Mouse (Mus musculus) neural tube, embryonic 14.5 days (tissue): ENCODE measurements around the gene Golga4. TPM values are rescaled to one million over a fixed set of nuclear protein-coding genes. Genes with fewer than 3 reads are reported as not detected.
A peak's percentile ranks its signal among the peaks of the same experiment; 100 is the strongest.
"Not testable (repeated sequence)": the region's sequence is repeated elsewhere in the genome, so short reads cannot be mapped to it uniquely, and the experiment has no call there.

Experiments used
- ATAC-seq: fragments of 200-750 bp; cut with Nextera tagmentation; 2 replicates; pipeline ENCODE4 v1.8.0; 2017; ENCODE audit warnings: low read depth, mild to moderate bottlenecking, moderate TSS enrichment, moderate library complexity
- H3K27ac ChIP-seq: fragments of 300-500 bp; sonication (generic); 2 replicates; pipeline ENCODE4 v1.5.1; 2014; ENCODE audit warnings: low read depth, mild to moderate bottlenecking, control low read depth, low read length, moderate library complexity, mixed read lengths
- H3K27me3 ChIP-seq: fragments of 300-500 bp; sonication (generic); 2 replicates; pipeline ENCODE4 v1.6.1; 2014; ENCODE audit warnings: low read length; ENCODE audit not compliant: control insufficient read depth, insufficient read depth
- H3K36me3 ChIP-seq: fragments of 300-500 bp; sonication (generic); 2 replicates; pipeline ENCODE4 v1.6.1; 2014; ENCODE audit warnings: low read length, mixed read lengths; ENCODE audit not compliant: control insufficient read depth, insufficient read depth
- H3K4me1 ChIP-seq: fragments of 300-500 bp; sonication (generic); 2 replicates; pipeline ENCODE4 v1.6.1; 2014; ENCODE audit warnings: low read length; ENCODE audit not compliant: control insufficient read depth, insufficient read depth
- H3K4me2 ChIP-seq: fragments of 300-500 bp; sonication (generic); 2 replicates; pipeline ENCODE4 v1.6.1; 2014; ENCODE audit warnings: mild to moderate bottlenecking, low read depth, low read length, control low read depth
- H3K4me3 ChIP-seq: fragments of 300-500 bp; sonication (generic); 2 replicates; pipeline ENCODE4 v1.5.1; 2014; ENCODE audit warnings: low read depth, low read length, control low read depth, mixed read lengths
- H3K9ac ChIP-seq: fragments of 300-500 bp; sonication (generic); replicated peaks from 2 replicates; pipeline ENCODE4 v1.6.1; 2014; ENCODE audit warnings: low read depth, mild to moderate bottlenecking, control low read depth, low read length, mixed read lengths
- H3K9me3 ChIP-seq: fragments of 300-500 bp; sonication (generic); 2 replicates; pipeline ENCODE4 v1.6.1; 2016; ENCODE audit warnings: low read length; ENCODE audit not compliant: control insufficient read depth
- WGBS: fragments of 180-500 bp; shearing (Covaris S2); extraction: QIAGEN DNeasy Blood & Tissue Kit; methylation state at CpG from one replicate; pipeline ENCODE4 v1.1.7; 2014; 5-methylcytosine and 5-hydroxymethylcytosine counted together
- polyA plus RNA-seq: library from polyadenylated mRNA; unstranded; fragments of >200 nt; fragmentation: Nextera tagmentation; extraction: Ambion mirVana; gene quantifications from 2 replicates; pipeline ENCODE4 v1.2.1, GENCODE M21; 2014

Gene Golga4
- polyA plus RNA-seq, 1 experiment from 2014 or later = 53.8 TPM

- no peaks in the 10 kb centered on the region for H3K9me3 ChIP-seq
- 95% methylated on average over 7 of the region's 7 CpGs for WGBS
- no peaks in the 10 kb centered on the region for H3K36me3 ChIP-seq
- ATAC-seq = no peak
- H3K4me3 ChIP-seq = no peak overlapping the region
- no peak overlapping the region for H3K27ac ChIP-seq
- H3K4me2 ChIP-seq = no peak overlapping the region
- H3K27me3 ChIP-seq = no peaks in the 10 kb centered on the region
- no peak overlapping the region for H3K9ac ChIP-seq
- H3K4me1 ChIP-seq = no peaks in the 10 kb centered on the region
Measured at GRCm38 (mm10) chr9:118596767-118597166, 90.7 kb downstream of the Golga4 start.

DNA sequence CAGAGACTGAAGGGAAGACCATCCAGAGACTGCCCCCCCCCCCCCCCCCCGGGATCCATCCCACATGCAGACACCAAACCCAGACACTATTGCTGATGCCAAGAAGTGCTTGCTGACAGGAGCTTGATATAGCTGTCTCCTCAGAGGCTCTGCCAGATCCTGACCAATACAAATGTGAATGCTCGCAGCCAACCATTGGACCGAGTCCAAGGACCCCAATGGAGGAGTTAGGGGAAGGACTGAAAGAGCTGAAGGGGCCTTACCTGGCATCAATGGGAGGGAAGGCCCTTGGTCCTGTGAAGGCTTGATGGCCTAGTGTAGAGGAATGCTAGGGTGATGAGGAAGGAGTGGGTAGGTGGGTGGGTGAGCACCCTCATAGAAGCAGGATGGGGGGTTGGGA, 94.3 kb downstream of the Golga4 start:
- H3K9me3 ChIP-seq, H3K9ac ChIP-seq, H3K4me2 ChIP-seq, H3K27ac ChIP-seq, ATAC-seq, H3K4me3 ChIP-seq, H3K27me3 ChIP-seq, H3K36me3 ChIP-seq, H3K4me1 ChIP-seq: not testable (repeated sequence)
- WGBS = 85% methylated on average over 3 of the region's 3 CpGs

DNA sequence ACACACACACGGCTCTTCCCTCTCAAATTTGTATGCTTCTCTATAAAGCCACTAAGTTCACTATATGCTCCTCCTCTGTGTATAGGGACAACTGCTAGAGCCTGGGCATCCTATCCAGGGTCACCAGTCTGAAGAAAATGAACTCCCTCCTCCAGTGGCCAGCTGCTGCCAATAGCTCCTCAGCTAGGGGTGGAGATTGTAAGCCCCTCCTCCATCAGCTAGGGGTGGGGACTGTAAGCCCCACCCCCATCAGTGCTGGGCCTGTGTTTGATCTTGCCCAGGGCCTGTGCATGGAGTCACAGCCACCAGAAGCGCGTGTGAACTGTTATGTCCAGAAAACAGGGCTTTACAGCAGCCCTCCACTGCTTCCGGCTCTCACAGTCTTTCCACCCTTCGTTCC, 96.5 kb downstream of the Golga4 start:
- 76% methylated on average over 5 of the region's 5 CpGs for WGBS
- H3K4me1 ChIP-seq = peaks cover 6% of the 10 kb centered on the region; the same call in 1 of the 2 replicates

DNA sequence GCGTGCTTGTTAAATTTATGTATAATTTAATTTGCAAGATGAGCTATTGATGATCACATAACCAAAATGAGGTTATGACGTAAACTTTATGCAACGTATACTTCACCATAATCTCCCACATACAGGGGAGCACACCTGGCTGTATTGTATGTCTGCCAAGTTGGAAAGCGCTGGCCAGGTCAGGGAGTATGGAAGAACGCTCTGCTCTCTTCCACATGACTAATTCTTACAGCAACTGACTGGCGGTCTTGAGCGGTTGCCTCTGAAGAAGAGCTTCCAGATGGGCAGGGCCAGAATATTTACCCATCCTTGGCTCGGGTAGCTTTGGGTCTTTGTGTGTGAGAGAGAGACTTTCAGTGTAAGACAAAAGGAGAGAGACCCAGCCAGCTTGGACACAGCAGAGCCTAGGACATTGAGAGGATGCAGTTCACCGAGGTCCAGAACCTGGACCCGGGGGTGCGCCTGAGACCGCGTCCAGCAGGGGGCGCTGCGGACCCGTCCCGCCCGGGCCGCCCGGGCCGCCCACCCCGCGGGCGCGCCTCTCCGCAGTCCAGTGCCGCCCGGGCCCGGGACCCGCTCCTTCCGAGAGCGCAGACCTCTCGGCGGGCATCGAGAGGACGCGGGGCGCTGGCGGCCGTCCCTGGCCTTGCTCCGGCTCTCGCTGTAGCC, 100.2 kb downstream of the Golga4 start, which contains the start of gene Itga9:
Gene Itga9, plus strand, starts transcription at position 543 of the 669 bp plus-strand sequence.
- peak within 1 kb of the TSS; percentile 62 for H3K9ac ChIP-seq
- H3K36me3 ChIP-seq = no peaks in the 10 kb centered on the region
- ATAC-seq = peak; percentile 90
- H3K4me1 ChIP-seq = peaks cover 9% of the 10 kb centered on the region; the same call in 1 of the 2 replicates
- H3K27ac ChIP-seq = no peak within 1 kb of the TSS
- peaks cover 5% of the 10 kb centered on the region; the same call in 1 of the 2 replicates for H3K27me3 ChIP-seq
- no peaks in the 10 kb centered on the region for H3K9me3 ChIP-seq
- peak within 1 kb of the TSS; percentile 76 for H3K4me2 ChIP-seq
- H3K4me3 ChIP-seq = peak within 1 kb of the TSS; percentile 52
- 11% methylated on average over 41 of the region's 42 CpGs for WGBS

More for the DNA sequence above, 96.5 kb downstream of the Golga4 start:
- no peaks in the 10 kb centered on the region for H3K9me3 ChIP-seq
- H3K4me2 ChIP-seq = no peak overlapping the region
- H3K4me3 ChIP-seq = no peak overlapping the region
- H3K27ac ChIP-seq = no peak overlapping the region
- no peak overlapping the region for H3K9ac ChIP-seq
- H3K36me3 ChIP-seq = no peaks in the 10 kb centered on the region
- peaks cover 5% of the 10 kb centered on the region; the same call in 1 of the 2 replicates for H3K27me3 ChIP-seq
- no peak for ATAC-seq

GRCm38 (mm10) chr9:118606817-118607371, 100.8 kb downstream of the Golga4 start:
- H3K36me3 ChIP-seq = no peaks in the 10 kb centered on the region
- H3K27me3 ChIP-seq = peaks cover 5% of the 10 kb centered on the region; the same call in 1 of the 2 replicates
- peak; percentile 59 for ATAC-seq
- peaks cover 11% of the 10 kb centered on the region; the same call in 1 of the 2 replicates for H3K4me1 ChIP-seq
- WGBS = 0% methylated on average over 61 of the region's 68 CpGs
- H3K27ac ChIP-seq = no peak overlapping the region
- H3K9ac ChIP-seq = peak overlapping the region; percentile 62
- H3K9me3 ChIP-seq = no peaks in the 10 kb centered on the region
- H3K4me3 ChIP-seq = peak overlapping the region; percentile 52
- peak overlapping the region; percentile 76 for H3K4me2 ChIP-seq

- Histone ChIP-seq H3K9ac (no peak overlapping the region), H3K4me3 (peak overlapping the region; percentile 52; the same call in 1 of the 2 replicates), H3K4me2 (peak overlapping the region; percentile 76; the same call in 1 of the 2 replicates), H3K27me3 (peaks cover 5% of the 10 kb centered on the region; the same call in 1 of the 2 replicates), H3K4me1 (peaks cover 17% of the 10 kb centered on the region), H3K9me3 (no peaks in the 10 kb centered on the region), H3K27ac (no peak overlapping the region), H3K36me3 (no peaks in the 10 kb centered on the region)
- WGBS = 36% methylated on average over 16 of the region's 16 CpGs
- no peak for ATAC-seq
Measured at GRCm38 (mm10) chr9:118607701-118608401, 101.8 kb downstream of the Golga4 start.

DNA sequence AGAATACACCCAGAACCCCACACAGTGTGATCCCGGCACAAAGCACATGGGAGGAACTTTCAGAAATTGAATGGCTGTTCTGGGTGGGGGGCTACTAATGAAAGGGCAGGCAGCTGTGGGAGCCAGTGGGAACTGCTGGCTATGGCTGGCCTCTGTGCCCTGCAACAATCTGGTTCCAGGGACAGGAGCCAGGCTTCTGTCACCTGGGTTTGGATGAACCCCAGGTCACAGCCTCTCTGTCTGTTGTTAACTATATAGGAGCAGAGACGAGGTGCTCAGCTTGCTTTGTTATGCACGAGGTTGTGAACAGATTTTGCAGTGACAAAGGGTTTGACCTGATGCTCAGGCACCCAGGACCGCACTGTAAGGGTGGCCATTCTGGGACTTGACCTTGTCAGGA, 102.5 kb downstream of the Golga4 start:
- Histone ChIP-seq H3K4me1 (peaks cover 17% of the 10 kb centered on the region), H3K9me3 (no peaks in the 10 kb centered on the region), H3K27ac (no peak overlapping the region), H3K36me3 (no peaks in the 10 kb centered on the region), H3K4me2 (no peak overlapping the region), H3K27me3 (peaks cover 5% of the 10 kb centered on the region; the same call in 1 of the 2 replicates), H3K4me3 (no peak overlapping the region), H3K9ac (no peak overlapping the region)
- ATAC-seq = no peak
- 44% methylated on average over 4 of the region's 4 CpGs for WGBS

GRCm38 (mm10) chr9:118610060-118610459, 104.0 kb downstream of the Golga4 start:
- no peak overlapping the region for H3K4me3 ChIP-seq
- no peak overlapping the region for H3K27ac ChIP-seq
- no peak overlapping the region for H3K4me2 ChIP-seq
- H3K4me1 ChIP-seq = peaks cover 17% of the 10 kb centered on the region
- 62% methylated on average over 10 of the region's 10 CpGs for whole genome bisulfite sequencing
- no peak for ATAC-seq
- no peak overlapping the region for H3K9ac ChIP-seq
- no peaks in the 10 kb centered on the region for H3K9me3 ChIP-seq
- peaks cover 5% of the 10 kb centered on the region; the same call in 1 of the 2 replicates for H3K27me3 ChIP-seq
- H3K36me3 ChIP-seq = no peaks in the 10 kb centered on the region
